Mouse (Mus musculus) lung, embryonic 14.5 days (tissue): ENCODE data around the gene Wasl. TPM values are rescaled to one million over a fixed set of nuclear protein-coding genes. Genes with fewer than 3 reads are reported as not detected.

Experiments used
- ATAC-seq: fragments of 200-750 bp; cut with Nextera tagmentation; 2 replicates; pipeline ENCODE4 v1.8.0; 2017; ENCODE audit warnings: mild to moderate bottlenecking, moderate TSS enrichment, moderate library complexity; ENCODE audit not compliant: insufficient read depth
- DNase-seq: peaks from one replicate; pipeline ENCODE4 v3.0.0-alpha.2; 2015
- H3K27ac ChIP-seq: fragments of 300-500 bp; sonication (generic); 2 replicates; pipeline ENCODE4 v1.5.1; 2014; ENCODE audit warnings: low read depth, mild to moderate bottlenecking, moderate library complexity
- H3K27me3 ChIP-seq: fragments of 300-500 bp; sonication (generic); 2 replicates; pipeline ENCODE4 v1.6.1; 2014; ENCODE audit warnings: low read length, control low read depth; ENCODE audit not compliant: insufficient read depth
- H3K36me3 ChIP-seq: fragments of 300-500 bp; sonication (generic); 2 replicates; pipeline ENCODE4 v1.6.1; 2014; ENCODE audit warnings: control low read depth; ENCODE audit not compliant: insufficient read depth
- H3K4me1 ChIP-seq: fragments of 300-500 bp; sonication (generic); 2 replicates; pipeline ENCODE4 v1.6.1; 2014; ENCODE audit warnings: antibody characterized with exemption, control low read depth; ENCODE audit not compliant: insufficient read depth
- H3K4me2 ChIP-seq: fragments of 300-500 bp; sonication (generic); 2 replicates; pipeline ENCODE4 v1.6.1; 2014; ENCODE audit warnings: mild to moderate bottlenecking
- H3K4me3 ChIP-seq: fragments of 300-500 bp; sonication (generic); 2 replicates; pipeline ENCODE4 v1.5.1; 2014; ENCODE audit warnings: low read depth, low read length
- H3K9ac ChIP-seq: fragments of 300-500 bp; sonication (generic); 2 replicates; pipeline ENCODE4 v1.6.1; 2014
- H3K9me3 ChIP-seq: fragments of 300-500 bp; sonication (generic); 2 replicates; pipeline ENCODE4 v1.6.1; 2016; ENCODE audit warnings: low read depth, low read length, control low read depth
- CTCF ChIP-seq: IDR thresholded peaks from 2 replicates; pipeline ENCODE4 v1.5.1; 2016; ENCODE audit warnings: antibody characterized with exemption, low read depth
- WGBS: fragments of 180-500 bp; shearing (Covaris S2); extraction: QIAGEN DNeasy Blood & Tissue Kit; methylation state at CpG from one replicate; pipeline ENCODE4 v1.1.7; 2014; 5-methylcytosine and 5-hydroxymethylcytosine counted together
- polyA plus RNA-seq: library from polyadenylated mRNA; unstranded; fragments of >200 nt; fragmentation: Nextera tagmentation; extraction: Ambion mirVana; gene quantifications from 2 replicates; pipeline ENCODE4 v1.2.1, GENCODE M21; 2014

The Wasl gene
- polyA plus RNA-seq, 1 experiment from 2014 or later = 65.2 TPM

DNA sequence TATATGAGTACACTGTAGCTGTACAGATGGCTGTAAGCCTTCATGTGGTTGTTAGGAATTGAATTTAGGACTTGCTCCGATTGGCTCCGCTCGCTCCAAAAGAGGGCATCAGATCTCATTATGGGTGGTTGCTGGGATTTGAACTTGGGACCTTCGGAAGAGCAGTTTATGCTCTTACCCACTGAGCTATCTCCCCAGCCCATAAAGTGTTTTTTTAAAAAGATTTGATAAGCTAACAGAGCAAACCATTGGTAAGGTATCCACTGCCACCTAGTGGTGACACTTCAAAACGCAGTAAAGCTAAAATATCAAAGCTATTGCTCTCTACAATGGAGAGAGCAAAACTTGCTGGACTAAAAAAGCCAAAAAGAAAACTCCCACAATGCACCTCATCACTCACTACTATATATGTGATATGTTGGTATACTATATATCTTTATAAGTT lies 37.2 kb downstream of the Wasl start:
- Histone ChIP-seq H3K27ac (no peak overlapping the region), H3K4me1 (no peaks in the 10 kb centered on the region), H3K36me3 (peaks cover 30% of the 10 kb centered on the region), H3K9me3 (no peaks in the 10 kb centered on the region), H3K9ac (no peak overlapping the region), H3K4me3 (no peak overlapping the region), H3K27me3 (no peaks in the 10 kb centered on the region), H3K4me2 (no peak overlapping the region)
- DNase-seq (peak; percentile 94), ATAC-seq (peak; percentile 68)
- 61% methylated on average over 5 of the region's 5 CpGs for WGBS
- TF ChIP-seq CTCF = peak; percentile 82

DNA sequence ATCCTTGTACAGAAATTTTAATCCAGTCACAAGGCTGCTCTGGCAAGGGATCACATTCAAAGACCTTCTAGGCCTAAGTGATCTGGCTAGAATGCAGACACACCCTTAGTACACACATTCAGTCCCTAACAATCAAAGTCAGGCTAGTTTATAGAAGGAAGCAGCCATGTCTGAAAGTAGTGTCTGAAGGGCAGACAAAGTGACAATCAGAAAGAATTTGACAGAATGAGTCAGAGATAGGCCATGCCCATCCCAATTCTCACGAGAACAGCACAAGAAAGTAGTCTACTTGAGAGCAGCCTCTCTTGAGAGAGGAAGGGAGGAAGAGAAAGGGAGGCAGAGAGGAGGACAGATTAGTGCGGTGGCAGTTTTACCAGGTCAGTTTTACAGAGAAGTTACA lies 42.7 kb downstream of the Wasl start:
- ATAC-seq = no peak
- 82% methylated on average over 2 of the region's 2 CpGs for WGBS
- no peak for TF ChIP-seq CTCF
- Histone ChIP-seq H3K4me1 (no peaks in the 10 kb centered on the region), H3K4me2 (no peak overlapping the region), H3K27me3 (no peaks in the 10 kb centered on the region), H3K9ac (no peak overlapping the region), H3K36me3 (peaks cover 42% of the 10 kb centered on the region), H3K27ac (no peak overlapping the region), H3K9me3 (no peaks in the 10 kb centered on the region), H3K4me3 (no peak overlapping the region)
- DNase-seq = no peak

DNA sequence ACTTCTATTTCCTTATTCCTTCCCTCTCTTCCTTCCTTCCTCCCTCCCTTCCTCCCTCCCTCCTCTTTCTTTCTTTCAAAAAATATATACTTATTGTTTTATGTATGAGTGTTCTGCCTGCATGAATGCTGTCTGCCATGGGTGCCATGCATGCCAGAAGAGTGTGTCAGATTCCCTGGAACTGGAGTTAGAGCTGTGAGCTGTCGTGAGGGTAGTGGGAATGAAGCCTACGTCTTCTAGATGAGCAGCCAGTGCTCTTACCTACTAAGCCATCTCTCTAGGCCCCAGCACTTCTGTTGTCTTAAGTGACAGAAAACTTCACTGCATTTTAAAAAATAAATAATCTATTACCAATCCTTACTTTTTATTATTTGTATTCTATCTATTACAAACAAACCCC lies 43.9 kb downstream of the Wasl start:
- H3K27ac ChIP-seq = no peak overlapping the region
- H3K9ac ChIP-seq = no peak overlapping the region
- H3K9me3 ChIP-seq = no peaks in the 10 kb centered on the region
- H3K4me1 ChIP-seq = no peaks in the 10 kb centered on the region
- H3K4me3 ChIP-seq = no peak overlapping the region
- H3K36me3 ChIP-seq = peaks cover 50% of the 10 kb centered on the region
- H3K27me3 ChIP-seq = no peaks in the 10 kb centered on the region
- DNase-seq (no peak), ATAC-seq (no peak)
- no peak for TF ChIP-seq CTCF
- H3K4me2 ChIP-seq = no peak overlapping the region
- WGBS = 76% methylated on average over 2 of the region's 2 CpGs

DNA sequence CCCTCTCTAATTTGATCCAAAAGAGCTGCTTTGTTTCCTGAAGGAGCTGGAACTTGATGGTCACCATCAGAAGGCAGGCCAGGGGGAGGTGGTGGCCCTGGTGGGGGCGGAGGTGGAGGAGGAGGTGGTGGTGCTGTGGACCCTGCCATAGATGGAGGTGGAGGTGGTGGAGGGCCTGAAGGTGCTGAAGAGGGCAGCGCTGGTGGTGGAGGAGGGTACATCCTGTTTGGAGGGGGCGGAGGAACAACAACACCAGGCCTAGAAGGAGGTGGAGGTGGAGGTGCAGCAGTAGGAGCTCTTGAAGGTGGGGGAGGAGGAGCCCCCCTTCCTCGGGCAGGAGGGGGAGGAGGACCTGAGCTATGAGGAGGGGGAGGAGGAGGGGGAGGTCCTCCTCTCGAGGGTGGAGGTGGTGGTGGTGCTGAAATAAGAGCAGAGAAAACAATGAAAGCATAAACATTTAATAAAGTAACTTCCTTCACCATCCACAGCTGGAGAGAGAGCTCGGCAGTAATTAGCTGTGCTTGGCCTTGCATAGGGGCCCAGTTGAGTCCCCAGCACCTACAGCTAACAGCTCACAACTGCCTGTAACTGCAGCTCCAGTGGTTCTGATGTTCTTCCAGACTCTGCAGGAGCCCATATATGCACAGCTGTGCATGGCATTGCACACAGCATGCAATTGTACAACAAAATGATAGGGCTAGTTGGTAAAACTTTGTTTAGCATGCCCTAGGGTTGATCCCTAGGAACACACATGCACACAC lies 45.3 kb downstream of the Wasl start:
- Histone ChIP-seq H3K4me1 (no peaks in the 10 kb centered on the region), H3K4me2 (no peak overlapping the region), H3K27ac (no peak overlapping the region), H3K4me3 (no peak overlapping the region), H3K36me3 (peaks cover 54% of the 10 kb centered on the region), H3K27me3 (no peaks in the 10 kb centered on the region), H3K9ac (no peak overlapping the region), H3K9me3 (no peaks in the 10 kb centered on the region)
- ATAC-seq (peak; percentile 44; the same call in 1 of the 2 replicates), DNase-seq (peak; percentile 49)
- WGBS = 50% methylated on average over 5 of the region's 6 CpGs
- no peak for TF ChIP-seq CTCF

DNA sequence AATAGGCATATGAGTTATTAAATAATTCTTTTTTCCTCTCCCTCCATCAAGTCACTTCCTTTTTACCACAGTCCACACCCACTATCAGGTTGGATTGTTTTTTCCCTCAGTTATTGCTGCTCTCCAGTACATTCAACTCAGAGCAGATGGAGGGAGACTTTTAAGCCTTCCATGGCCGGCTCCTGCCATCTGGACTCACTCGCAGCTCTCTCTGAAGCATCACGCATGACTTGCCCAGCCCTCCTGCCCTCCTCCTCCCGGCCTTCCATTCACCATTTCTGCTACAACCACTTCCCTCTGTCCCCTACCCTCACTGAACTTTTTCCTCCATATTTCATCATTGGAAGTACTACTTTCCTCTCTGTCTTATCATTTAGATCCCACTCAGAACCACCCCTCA lies 48.1 kb downstream of the Wasl start:
- H3K4me2 ChIP-seq = no peak overlapping the region
- no peak overlapping the region for H3K9ac ChIP-seq
- H3K4me3 ChIP-seq = no peak overlapping the region
- H3K4me1 ChIP-seq = no peaks in the 10 kb centered on the region
- no peak for DNase-seq
- TF ChIP-seq CTCF = no peak
- 80% methylated on average over 4 of the region's 4 CpGs for WGBS
- peaks cover 60% of the 10 kb centered on the region for H3K36me3 ChIP-seq
- no peaks in the 10 kb centered on the region for H3K27me3 ChIP-seq
- no peak for ATAC-seq
- no peak overlapping the region for H3K27ac ChIP-seq
- no peaks in the 10 kb centered on the region for H3K9me3 ChIP-seq

DNA sequence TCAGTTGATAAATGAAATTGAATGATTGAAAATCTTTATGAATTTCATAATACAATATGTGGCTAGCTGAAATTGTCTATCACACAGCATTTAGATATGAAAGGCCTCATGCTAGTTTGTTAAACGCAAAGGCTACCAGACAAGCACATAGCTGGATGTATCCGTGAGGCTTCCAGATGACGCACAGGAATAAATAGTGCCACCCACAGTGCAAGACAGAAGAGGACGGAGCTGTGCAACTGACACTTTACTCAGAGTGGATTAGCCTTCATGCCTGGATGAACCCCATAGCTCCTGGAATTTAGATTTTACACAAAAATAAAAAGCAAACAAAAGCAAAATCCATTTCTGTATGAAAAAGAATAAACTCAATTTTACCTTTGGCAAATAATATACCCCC lies 50.9 kb downstream of the Wasl start:
- 87% methylated on average over 4 of the region's 4 CpGs for WGBS
- Histone ChIP-seq H3K4me2 (no peak overlapping the region), H3K36me3 (peaks cover 54% of the 10 kb centered on the region), H3K27me3 (no peaks in the 10 kb centered on the region), H3K9me3 (no peaks in the 10 kb centered on the region), H3K4me1 (no peaks in the 10 kb centered on the region), H3K27ac (no peak overlapping the region), H3K4me3 (no peak overlapping the region), H3K9ac (no peak overlapping the region)
- no peak for TF ChIP-seq CTCF
- DNase-seq (no peak), ATAC-seq (no peak)

DNA sequence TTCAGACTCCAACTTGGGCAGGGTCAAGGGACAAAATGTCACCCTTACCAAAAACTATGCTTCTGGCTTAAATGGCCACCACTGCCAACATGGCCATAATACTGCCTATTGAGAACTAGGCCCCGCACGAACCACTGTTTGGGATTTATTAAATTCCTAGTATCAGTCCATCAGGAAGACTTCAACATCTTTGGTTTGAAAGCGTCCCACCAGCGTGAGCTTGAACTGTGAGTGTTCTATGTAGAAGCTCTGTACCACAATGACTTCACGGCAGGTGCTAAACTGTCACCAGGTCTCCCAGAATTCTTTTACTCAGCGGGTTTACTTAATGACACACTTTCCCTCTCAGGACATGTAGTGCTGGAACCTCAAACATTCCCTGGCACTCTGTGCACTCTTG lies 51.5 kb downstream of the Wasl start:
- Histone ChIP-seq H3K27ac (no peak overlapping the region), H3K4me2 (no peak overlapping the region), H3K4me1 (no peaks in the 10 kb centered on the region), H3K9ac (no peak overlapping the region), H3K4me3 (no peak overlapping the region), H3K27me3 (no peaks in the 10 kb centered on the region), H3K36me3 (peaks cover 53% of the 10 kb centered on the region), H3K9me3 (no peaks in the 10 kb centered on the region)
- no peak for ATAC-seq
- 95% methylated on average over 6 of the region's 6 CpGs for WGBS
- no peak for DNase-seq
- TF ChIP-seq CTCF = no peak
